Mouse (Mus musculus): Measurements from ENCODE around the gene H2-T24. TPM values are rescaled to one million over a fixed set of nuclear protein-coding genes. Genes with fewer than 3 reads are reported as not detected.
"Not testable (repeated sequence)": the region's sequence is repeated elsewhere in the genome, so short reads cannot be mapped to it uniquely, and the experiment has no call there.

The H2-T24 gene
- total RNA-seq, 2 experiments from 2014 or later: 0.49 to 0.57 TPM

- intact Hi-C loops (cut with DNase I): no loop called here
- DNase-seq (ENCODE audit: extremely low spot score in 1 of 2, low spot score in 2 of 2): no peak
These were observed 7.3 kb upstream of the H2-T24 start for GRCm38 (mm10) chr17:36027663-36028062.

GRCm38 (mm10) chr17:36025901-36026300, 5.5 kb upstream of the H2-T24 start:
- intact Hi-C loops (cut with DNase I): no loop called here
- no peak for DNase-seq (ENCODE audit: extremely low spot score in 1 of 2, low spot score in 2 of 2)

GRCm38 (mm10) chr17:36025197-36025596, 4.8 kb upstream of the H2-T24 start:
- intact Hi-C loops (cut with DNase I): no loop called here
- no peak for DNase-seq (ENCODE audit: extremely low spot score in 1 of 2, low spot score in 2 of 2)

GRCm38 (mm10) chr17:36023710-36024654, 3.6 kb upstream of the H2-T24 start:
- no peak for DNase-seq (ENCODE audit: extremely low spot score in 1 of 2, low spot score in 2 of 2)
- intact Hi-C loops (cut with DNase I): no loop called here

GRCm38 (mm10) chr17:36022922-36023321, 2.6 kb upstream of the H2-T24 start:
- no peak for DNase-seq (ENCODE audit: extremely low spot score in 1 of 2, low spot score in 2 of 2)
- intact Hi-C loops (cut with DNase I): no loop called here

GRCm38 (mm10) chr17:36022098-36022497, 1.7 kb upstream of the H2-T24 start:
- intact Hi-C loops (cut with DNase I): no loop called here
- DNase-seq (ENCODE audit: extremely low spot score in 1 of 2, low spot score in 2 of 2): no peak

GRCm38 (mm10) chr17:36021309-36021708, 949 bp upstream of the H2-T24 start:
- intact Hi-C loops (cut with DNase I): no loop called here
- DNase-seq (ENCODE audit: extremely low spot score in 1 of 2, low spot score in 2 of 2): no peak

- intact Hi-C loops (cut with DNase I): no loop called here
- no peak for DNase-seq (ENCODE audit: extremely low spot score in 1 of 2, low spot score in 2 of 2)
These were observed 841 bp downstream of the H2-T24 start for GRCm38 (mm10) chr17:36019519-36019918.

- intact Hi-C loops (cut with DNase I): no loop called here
- no peak for DNase-seq (ENCODE audit: extremely low spot score in 1 of 2, low spot score in 2 of 2)
These were observed 1.4 kb downstream of the H2-T24 start for GRCm38 (mm10) chr17:36018979-36019378.

GRCm38 (mm10) chr17:36017046-36017445, 3.3 kb downstream of the H2-T24 start:
- no peak for DNase-seq (ENCODE audit: extremely low spot score in 1 of 2, low spot score in 2 of 2)
- intact Hi-C loops (cut with DNase I): no loop called here

- no peak for DNase-seq (ENCODE audit: extremely low spot score in 1 of 2, low spot score in 2 of 2)
- intact Hi-C loops (cut with DNase I): no loop called here
These were observed 5.4 kb downstream of the H2-T24 start for GRCm38 (mm10) chr17:36014977-36015376.

GRCm38 (mm10) chr17:36004409-36004808, 16.0 kb downstream of the H2-T24 start:
- DNase-seq (ENCODE audit: extremely low spot score in 1 of 2, low spot score in 2 of 2); intact Hi-C loops (cut with DNase I): not testable (repeated sequence)

GRCm38 (mm10) chr17:36003331-36003730, 17.0 kb downstream of the H2-T24 start:
- intact Hi-C loops (cut with DNase I): no loop called here
- DNase-seq (ENCODE audit: extremely low spot score in 1 of 2, low spot score in 2 of 2): no peak

- intact Hi-C loops (cut with DNase I): no loop called here
- no peak for DNase-seq (ENCODE audit: extremely low spot score in 1 of 2, low spot score in 2 of 2)
These were observed 18.4 kb downstream of the H2-T24 start for GRCm38 (mm10) chr17:36001966-36002365.

- intact Hi-C loops (cut with DNase I): no loop called here
- no peak for DNase-seq (ENCODE audit: extremely low spot score in 1 of 2, low spot score in 2 of 2)
These were observed 19.1 kb downstream of the H2-T24 start for GRCm38 (mm10) chr17:36001121-36001897.

GRCm38 (mm10) chr17:36000349-36000748, 20.0 kb downstream of the H2-T24 start:
- DNase-seq (ENCODE audit: extremely low spot score in 1 of 2, low spot score in 2 of 2): no peak
- intact Hi-C loops (cut with DNase I): no loop called here

- intact Hi-C loops (cut with DNase I): loop anchor here (5.0 to 10.0 kb wide), 3 partner anchors 45 to 193 kb away; partner anchors contain the start of genes Gm6034, H2-T22 and H2-T3
- DNase-seq (ENCODE audit: extremely low spot score in 1 of 2, low spot score in 2 of 2): no peak
These were observed 21.0 kb downstream of the H2-T24 start for GRCm38 (mm10) chr17:35999356-35999755.

GRCm38 (mm10) chr17:35998545-35999305, 21.6 kb downstream of the H2-T24 start:
- no peak for DNase-seq (ENCODE audit: extremely low spot score in 1 of 2, low spot score in 2 of 2)
- intact Hi-C loops (cut with DNase I): loop anchor here (5.0 to 10.0 kb wide), 3 partner anchors 46 to 194 kb away; partner anchors contain the start of genes Gm6034, H2-T22 and H2-T3

All from left cerebral cortex, postnatal 10 days (tissue).